Mouse (Mus musculus) limb, embryonic 14.5 days (tissue): ENCODE data around the gene Gm49336. TPM values are rescaled to one million over a fixed set of nuclear protein-coding genes. Genes with fewer than 3 reads are reported as not detected.
A peak's percentile ranks its signal among the peaks of the same experiment; 100 is the strongest.

Experiments used
- ATAC-seq: fragments of 200-750 bp; cut with Nextera tagmentation; 2 replicates; pipeline ENCODE4 v1.8.0; 2017; ENCODE audit warnings: low read depth, moderate number of reproducible peaks, moderate TSS enrichment; ENCODE audit not compliant: low FRiP score
- DNase-seq: peaks from one replicate; pipeline ENCODE4 v3.0.0-alpha.2; 2015; ENCODE audit warnings: low spot score
- H3K27ac ChIP-seq: fragments of 300-500 bp; sonication (generic); replicated peaks from 2 replicates; pipeline ENCODE4 v1.5.1; 2014; ENCODE audit warnings: low read depth, mild to moderate bottlenecking, low read length, moderate library complexity, mixed read lengths
- H3K27me3 ChIP-seq: fragments of 300-500 bp; sonication (generic); 2 replicates; pipeline ENCODE4 v1.6.1; 2014; ENCODE audit warnings: low read length, mixed read lengths; ENCODE audit not compliant: control insufficient read depth, insufficient read depth
- H3K36me3 ChIP-seq: fragments of 300-500 bp; sonication (generic); 2 replicates; pipeline ENCODE4 v1.6.1; 2014; ENCODE audit warnings: mild to moderate bottlenecking, low read length, moderate library complexity, mixed read lengths; ENCODE audit not compliant: control insufficient read depth, insufficient read depth
- H3K4me1 ChIP-seq: fragments of 300-500 bp; sonication (generic); 2 replicates; pipeline ENCODE4 v1.6.1; 2014; ENCODE audit warnings: antibody characterized with exemption, low read length, mixed read lengths; ENCODE audit not compliant: control insufficient read depth, insufficient read depth
- H3K4me2 ChIP-seq: fragments of 300-500 bp; sonication (generic); replicated peaks from 2 replicates; pipeline ENCODE4 v1.6.1; 2014; ENCODE audit warnings: low read depth, mild to moderate bottlenecking, low read length, moderate library complexity; ENCODE audit not compliant: severe bottlenecking
- H3K4me3 ChIP-seq: fragments of 300-500 bp; sonication (generic); replicated peaks from 2 replicates; pipeline ENCODE4 v1.5.1; 2014; ENCODE audit warnings: low read length
- H3K9ac ChIP-seq: fragments of 300-500 bp; sonication (generic); 2 replicates; pipeline ENCODE4 v1.6.1; 2014; ENCODE audit warnings: mild to moderate bottlenecking, low read depth, low read length, moderate library complexity; ENCODE audit not compliant: severe bottlenecking
- H3K9me3 ChIP-seq: fragments of 300-500 bp; sonication (generic); 2 replicates; pipeline ENCODE4 v1.6.1; 2016; ENCODE audit warnings: low read length; ENCODE audit not compliant: control insufficient read depth
- POLR2A ChIP-seq: fragments of 200-500 bp; IDR thresholded peaks from 2 replicates; pipeline ENCODE4 v1.8.0; 2012; ENCODE audit warnings: inconsistent platforms, mild to moderate bottlenecking, moderate library complexity, borderline replicate concordance; ENCODE audit not compliant: insufficient read depth, insufficient read length; ENCODE audit errors: extremely low read depth
- WGBS: fragments of 180-500 bp; shearing (Covaris S2); extraction: QIAGEN DNeasy Blood & Tissue Kit; methylation state at CpG from one replicate; pipeline ENCODE4 v1.1.7; 2014; 5-methylcytosine and 5-hydroxymethylcytosine counted together
- polyA plus RNA-seq, 2 experiments: library from polyadenylated mRNA; depleted of rRNA in 1 of 2; stranded (reverse) in 1 of 2; unstranded in 1 of 2; fragments of >200 nt; fragmentation: Nextera tagmentation in 1 of 2; extraction: Ambion mirVana in 1 of 2; gene quantifications; 2 replicates each; pipeline versions ENCODE4 v1.2.1 to v1.2.3; 2012 to 2014

The Gm49336 gene
- polyA plus RNA-seq, 2 experiments = 42.3 to 49.6 TPM

GRCm38 (mm10) chr14:60238551-60238950, 12.8 kb downstream of the Gm49336 start:
- Histone ChIP-seq H3K9ac (no peak overlapping the region), H3K4me1 (no peaks in the 10 kb centered on the region), H3K4me3 (no peak overlapping the region), H3K4me2 (no peak overlapping the region), H3K9me3 (no peaks in the 10 kb centered on the region), H3K36me3 (peaks cover 63% of the 10 kb centered on the region), H3K27ac (no peak overlapping the region), H3K27me3 (no peaks in the 10 kb centered on the region)
- WGBS = 90% methylated on average over 3 of the region's 3 CpGs
- ATAC-seq (no peak), DNase-seq (no peak)
- no peak for TF ChIP-seq POLR2A

- DNase-seq (no peak), ATAC-seq (no peak)
- Histone ChIP-seq H3K27me3 (no peaks in the 10 kb centered on the region), H3K4me3 (no peak overlapping the region), H3K4me1 (no peaks in the 10 kb centered on the region), H3K9ac (no peak overlapping the region), H3K9me3 (no peaks in the 10 kb centered on the region), H3K36me3 (peaks cover 41% of the 10 kb centered on the region), H3K4me2 (no peak overlapping the region), H3K27ac (no peak overlapping the region)
- 94% methylated on average over 10 of the region's 10 CpGs for WGBS
- no peak for TF ChIP-seq POLR2A
Measured at GRCm38 (mm10) chr14:60219886-60220285, 31.4 kb downstream of the Gm49336 start.

GRCm38 (mm10) chr14:60217616-60218015, 33.7 kb downstream of the Gm49336 start:
- ATAC-seq (no peak), DNase-seq (no peak)
- Histone ChIP-seq H3K4me3 (no peak overlapping the region), H3K27me3 (no peaks in the 10 kb centered on the region), H3K27ac (no peak overlapping the region), H3K4me1 (no peaks in the 10 kb centered on the region), H3K9me3 (no peaks in the 10 kb centered on the region), H3K9ac (no peak overlapping the region), H3K4me2 (no peak overlapping the region), H3K36me3 (peaks cover 41% of the 10 kb centered on the region)
- TF ChIP-seq POLR2A = no peak
- whole genome bisulfite sequencing = 95% methylated on average over 4 of the region's 4 CpGs

GRCm38 (mm10) chr14:60216125-60216524, 35.2 kb downstream of the Gm49336 start:
- H3K9ac ChIP-seq = no peak overlapping the region
- H3K9me3 ChIP-seq = no peaks in the 10 kb centered on the region
- TF ChIP-seq POLR2A = no peak
- H3K36me3 ChIP-seq = peaks cover 37% of the 10 kb centered on the region
- H3K4me1 ChIP-seq = no peaks in the 10 kb centered on the region
- DNase-seq = no peak
- no peak overlapping the region for H3K27ac ChIP-seq
- no peaks in the 10 kb centered on the region for H3K27me3 ChIP-seq
- WGBS = 81% methylated on average over 1 of the region's 1 CpGs
- no peak overlapping the region for H3K4me3 ChIP-seq
- no peak for ATAC-seq
- no peak overlapping the region for H3K4me2 ChIP-seq

- Histone ChIP-seq H3K4me1 (no peaks in the 10 kb centered on the region), H3K27ac (no peak overlapping the region), H3K27me3 (no peaks in the 10 kb centered on the region), H3K9me3 (no peaks in the 10 kb centered on the region), H3K4me3 (no peak overlapping the region), H3K4me2 (no peak overlapping the region), H3K36me3 (peaks cover 29% of the 10 kb centered on the region), H3K9ac (no peak overlapping the region)
- DNase-seq (no peak), ATAC-seq (no peak)
- WGBS = 94% methylated on average over 3 of the region's 3 CpGs
- no peak for TF ChIP-seq POLR2A
Measured at GRCm38 (mm10) chr14:60215000-60215399, 36.3 kb downstream of the Gm49336 start.

- TF ChIP-seq POLR2A = no peak
- Histone ChIP-seq H3K9ac (no peak overlapping the region), H3K4me2 (no peak overlapping the region), H3K4me1 (no peaks in the 10 kb centered on the region), H3K27ac (no peak overlapping the region), H3K36me3 (peaks cover 20% of the 10 kb centered on the region), H3K4me3 (no peak overlapping the region), H3K9me3 (no peaks in the 10 kb centered on the region), H3K27me3 (no peaks in the 10 kb centered on the region)
- DNase-seq (peak; percentile 16), ATAC-seq (no peak)
- 50% methylated on average over 1 of the region's 1 CpGs for WGBS
Measured at GRCm38 (mm10) chr14:60214040-60214439, 37.3 kb downstream of the Gm49336 start.
